Mouse (Mus musculus) brain, adult 2 months (tissue): ENCODE results near the gene Snrnp70.
A peak's percentile ranks its signal among the peaks of the same experiment; 100 is the strongest.
"Not testable (repeated sequence)": the region's sequence is repeated elsewhere in the genome, so short reads cannot be mapped to it uniquely, and the experiment has no call there.

Experiments
- DNase-seq: peaks from one replicate; pipeline ENCODE4 v3.0.0; 2011; ENCODE audit warnings: low read depth, low spot score

Gene Snrnp70

GRCm38 (mm10) chr7:45409497-45410163, 14.1 kb upstream of the Snrnp70 start:
- DNase-seq = no peak

GRCm38 (mm10) chr7:45408949-45409348, 13.4 kb upstream of the Snrnp70 start:
- no peak for DNase-seq

- no peak for DNase-seq
Measured at GRCm38 (mm10) chr7:45408351-45408750, 12.8 kb upstream of the Snrnp70 start.

GRCm38 (mm10) chr7:45407836-45408235, 12.3 kb upstream of the Snrnp70 start:
- no peak for DNase-seq

- peak; percentile 8 for DNase-seq
Measured at GRCm38 (mm10) chr7:45406157-45407156, 10.9 kb upstream of the Snrnp70 start.

- DNase-seq = peak; percentile 45
Measured at GRCm38 (mm10) chr7:45405091-45406075, 9.8 kb upstream of the Snrnp70 start, which contains the start of gene Kcna7. Gene Kcna7, plus strand, starts transcription at chr7:45405653.

GRCm38 (mm10) chr7:45403532-45404261, 8.2 kb upstream of the Snrnp70 start:
- DNase-seq = peak; percentile 66

GRCm38 (mm10) chr7:45401521-45402085, 6.1 kb upstream of the Snrnp70 start:
- DNase-seq = no peak

GRCm38 (mm10) chr7:45396787-45397186, 1.2 kb upstream of the Snrnp70 start:
- no peak for DNase-seq

GRCm38 (mm10) chr7:45396337-45396775, 814 bp upstream of the Snrnp70 start:
- not testable (repeated sequence) for DNase-seq

GRCm38 (mm10) chr7:45395129-45395541, 407 bp downstream of the Snrnp70 start:
- peak; percentile 87 for DNase-seq

GRCm38 (mm10) chr7:45386077-45386476, 9.5 kb downstream of the Snrnp70 start:
- no peak for DNase-seq

- peak; percentile 76 for DNase-seq
Measured at GRCm38 (mm10) chr7:45376057-45376456, 19.5 kb downstream of the Snrnp70 start.

GRCm38 (mm10) chr7:45374620-45375019, 20.9 kb downstream of the Snrnp70 start:
- no peak for DNase-seq

- DNase-seq = no peak
Measured at GRCm38 (mm10) chr7:45372371-45372770, 23.2 kb downstream of the Snrnp70 start.

GRCm38 (mm10) chr7:45370475-45371311, 24.8 kb downstream of the Snrnp70 start, which contains the start of gene Lin7b:
Gene Lin7b, minus strand, starts transcription at chr7:45370583.
- peak; percentile 96 for DNase-seq

GRCm38 (mm10) chr7:45369836-45370474, 25.6 kb downstream of the Snrnp70 start:
- DNase-seq = peak; percentile 61

- no peak for DNase-seq
Measured at GRCm38 (mm10) chr7:45369022-45369745, 26.4 kb downstream of the Snrnp70 start.
